Mouse (Mus musculus): ENCODE measurements around the gene Gm21992. TPM values are rescaled to one million over a fixed set of nuclear protein-coding genes. Genes with fewer than 3 reads are reported as not detected.

The Gm21992 gene
- total RNA-seq, 2 experiments from 2014 or later = 21.1 to 24.7 TPM

Other genes with a start within 250 kb of the Gm21992 start
- gene Lrfn4, start 195.9 kb downstream of the Gm21992 start, total RNA-seq (2021) = 10 to 100 TPM; 10.0 to 11.5 TPM
- gene Rce1, start 186.0 kb downstream of the Gm21992 start, total RNA-seq (2021) = 10 to 100 TPM; 10.6 to 12.4 TPM
- gene Gm960, start 112.9 kb downstream of the Gm21992 start, total RNA-seq (2021) = not detected
- gene Sptbn2, start 100.4 kb downstream of the Gm21992 start, total RNA-seq (2021) = under 1 TPM; 0.15 to 0.22 TPM
- gene Rbm4b, start 55.1 kb downstream of the Gm21992 start, total RNA-seq (2021) = 1 to 10 TPM; 5.8 to 6.3 TPM
- 10 to 100 TPM; 41.4 to 48.7 TPM for gene Rbm4, start 17.7 kb downstream of the Gm21992 start, total RNA-seq (2021)
- gene Rbm14, start within 50 bp of the Gm21992 start, total RNA-seq (2021) = 10 to 100 TPM; 25.3 to 32.3 TPM
- gene Ccs, start 27.7 kb upstream of the Gm21992 start, total RNA-seq (2021) = 10 to 100 TPM; 29.3 to 29.9 TPM
- gene Ccdc87, start 27.8 kb upstream of the Gm21992 start, total RNA-seq (2021) = not detected
- gene Ctsf, start 43.5 kb upstream of the Gm21992 start, total RNA-seq (2021) = 10 to 100 TPM; 69.5 to 76.3 TPM
- under 1 TPM; 0.39 to 0.88 TPM for gene Actn3, start 66.3 kb upstream of the Gm21992 start, total RNA-seq (2021)
- gene Zdhhc24, start 67.1 kb upstream of the Gm21992 start, total RNA-seq (2021) = 1 to 10 TPM; 4.3 to 4.6 TPM
- 1 to 10 TPM; 3.3 to 3.9 TPM for gene Bbs1, start 95.0 kb upstream of the Gm21992 start, total RNA-seq (2021)
- gene Dpp3, start 116.7 kb upstream of the Gm21992 start, total RNA-seq (2021) = 10 to 100 TPM; 25.4 to 26.0 TPM
- 1 to 10 TPM in 1 of 2 experiments, under 1 TPM in 1; 0.73 to 1.1 TPM for gene Peli3, start 131.5 kb upstream of the Gm21992 start, total RNA-seq (2021)
- gene Mrpl11, start 150.5 kb upstream of the Gm21992 start, total RNA-seq (2021) = 10 to 100 TPM; 54.4 to 59.0 TPM
- not detected for gene Npas4, start 178.7 kb upstream of the Gm21992 start, total RNA-seq (2021)
- gene Slc29a2, start 212.2 kb upstream of the Gm21992 start, total RNA-seq (2021) = 10 to 100 TPM; 15.2 to 15.3 TPM
- gene B4gat1, start 227.2 kb upstream of the Gm21992 start, total RNA-seq (2021) = 10 to 100 TPM; 40.8 to 44.4 TPM
- gene AC124502.3, start 227.3 kb upstream of the Gm21992 start, total RNA-seq (2021) = 1 to 10 TPM in 1 of 2 experiments, under 1 TPM in 1; 0.98 to 1.8 TPM
- 10 to 100 TPM; 12.9 to 14.8 TPM for gene Brms1, start 229.7 kb upstream of the Gm21992 start, total RNA-seq (2021)
- 1 to 10 TPM; 1.8 TPM for gene Rin1, start 238.9 kb upstream of the Gm21992 start, total RNA-seq (2021)